11 mouse cellular contexts compared by ENCODE assay signal in genomic region chr4:136213629-136214028, GRCm38 (mm10). TPM values are rescaled to one million over a fixed set of nuclear protein-coding genes. Genes with fewer than 3 reads are reported as not detected.
DNase-seq lines count a peak whose midpoint lies in the region; ATAC-seq and TF ChIP-seq lines count a peak whose summit lies in the region.
"Had no signal": no experiment of that assay in that cellular context is flagged by ENCODE, and none has a peak within 500 bp of the region (broad histone marks: within the 10 kb centered on the region; RNA-seq: fewer than 3 reads in every experiment).

No protein-coding gene starts in this region.

- H3K36me3 ChIP-seq in intestine, postnatal 0 days (ENCODE audit: control insufficient read depth, insufficient read depth): no peaks in the 10 kb centered on the region
- no peaks in the 10 kb centered on the region for H3K36me3 ChIP-seq in liver, embryonic 13.5 days
- no peaks in the 10 kb centered on the region for H3K36me3 ChIP-seq in stomach, postnatal 0 days (ENCODE audit: control insufficient read depth, insufficient read depth, low read length)
- no peaks in the 10 kb centered on the region for H3K36me3 ChIP-seq in hindbrain, embryonic 14.5 days (replicated peaks; ENCODE audit: control insufficient read depth, insufficient read depth)
- H3K36me3 ChIP-seq: embryonic facial prominence, embryonic 15.5 days had no signal

- peaks cover 6% of the 10 kb centered on the region for H3K4me1 ChIP-seq in lung, adult 2 months (ENCODE audit: control insufficient read depth, insufficient read depth, low read length)
- no peaks in the 10 kb centered on the region; the same call in 1 of the 2 replicates for H3K4me1 ChIP-seq in intestine, postnatal 0 days (replicated peaks; ENCODE audit: control insufficient read depth, insufficient read depth, low read length)
- H3K4me1 ChIP-seq in liver, embryonic 13.5 days (replicated peaks): peaks cover 17% of the 10 kb centered on the region
- H3K4me1 ChIP-seq in stomach, postnatal 0 days (replicated peaks; ENCODE audit: control insufficient read depth, insufficient read depth): peaks cover 6% of the 10 kb centered on the region
- H3K4me1 ChIP-seq in hindbrain, embryonic 14.5 days (replicated peaks; ENCODE audit: control insufficient read depth, insufficient read depth, low read length): peaks cover 8% of the 10 kb centered on the region

- H3K27me3 ChIP-seq in intestine, postnatal 0 days (replicated peaks; ENCODE audit: control insufficient read depth, insufficient read depth, low read length): no peaks in the 10 kb centered on the region
- H3K27me3 ChIP-seq in liver, embryonic 13.5 days: peaks cover 42% of the 10 kb centered on the region
- no peaks in the 10 kb centered on the region for H3K27me3 ChIP-seq in stomach, postnatal 0 days (ENCODE audit: control insufficient read depth, insufficient read depth, low read length)
- no peaks in the 10 kb centered on the region for H3K27me3 ChIP-seq in hindbrain, embryonic 14.5 days (ENCODE audit: control insufficient read depth, insufficient read depth, low read length)
- H3K27me3 ChIP-seq: embryonic facial prominence, embryonic 15.5 days had no signal

- peak; percentile 49 to 56 for DNase-seq in lung, adult 18-20 months
- DNase-seq in lung, adult 2 months: no peak
- DNase-seq in liver, embryonic 13.5 days: no peak
- DNase-seq in stomach, postnatal 0 days (ENCODE audit: low spot score): peak; percentile 59
- no peak for DNase-seq in hindbrain, embryonic 14.5 days (ENCODE audit: low spot score)
- DNase-seq: cerebellum, adult 2 months; right cerebral cortex, adult 18-20 months had no signal

- no peaks in the 10 kb centered on the region for H3K9me3 ChIP-seq in intestine, postnatal 0 days (ENCODE audit: control insufficient read depth)
- H3K9me3 ChIP-seq in liver, embryonic 13.5 days (replicated peaks): no peaks in the 10 kb centered on the region
- no peaks in the 10 kb centered on the region for H3K9me3 ChIP-seq in stomach, postnatal 0 days (ENCODE audit: control insufficient read depth, low read length)
- H3K9me3 ChIP-seq in hindbrain, embryonic 14.5 days (ENCODE audit: control insufficient read depth, low read length): no peaks in the 10 kb centered on the region
- H3K9me3 ChIP-seq: embryonic facial prominence, embryonic 15.5 days had no signal

- H3K4me2 ChIP-seq in intestine, postnatal 0 days (replicated peaks; ENCODE audit: low read depth): no peak overlapping the region
- H3K4me2 ChIP-seq in liver, embryonic 13.5 days: no peak overlapping the region
- H3K4me2 ChIP-seq in stomach, postnatal 0 days (replicated peaks; ENCODE audit: low read depth): no peak overlapping the region
- no peak overlapping the region for H3K4me2 ChIP-seq in hindbrain, embryonic 14.5 days (replicated peaks)
- H3K4me2 ChIP-seq: embryonic facial prominence, embryonic 15.5 days had no signal

- WGBS in lung, adult 2 months: 37% methylated on average over 7 of the region's 7 CpGs
- 46% methylated on average over 7 of the region's 7 CpGs for WGBS in intestine, postnatal 0 days
- WGBS in liver, embryonic 13.5 days (ENCODE audit: insufficient replicate concordance): 62% methylated on average over 7 of the region's 7 CpGs
- WGBS in stomach, postnatal 0 days: 55% methylated on average over 7 of the region's 7 CpGs
- WGBS in hindbrain, embryonic 14.5 days: 74% methylated on average over 7 of the region's 7 CpGs

- no peak for TF ChIP-seq POLR2A in lung, adult 2 months (IDR thresholded peaks at IDR 0.05; ENCODE audit: borderline replicate concordance, extremely low read depth, low read depth, low read length)

- TF ChIP-seq EP300 in stomach, postnatal 0 days (optimal IDR thresholded peaks at IDR 0.05): no peak

- 0 out of 2 replicates have a peak, but pooled peaks have one; percentile 20 for ATAC-seq in intestine, postnatal 0 days
- peak; percentile 21; the same call in 1 of the 2 replicates for ATAC-seq in liver, embryonic 13.5 days (ENCODE audit: low read depth)
- ATAC-seq in stomach, postnatal 0 days (ENCODE audit: low FRiP score, low TSS enrichment): no peak
- no peak for ATAC-seq in CD4-positive, CD25-positive, alpha-beta regulatory T cell, adult 4 months
- ATAC-seq in hindbrain, embryonic 14.5 days (ENCODE audit: low FRiP score): no peak

- no peak overlapping the region for H3K9ac ChIP-seq in intestine, postnatal 0 days (ENCODE audit: low read depth, low read length)
- H3K9ac ChIP-seq in liver, embryonic 13.5 days: no peak overlapping the region
- no peak overlapping the region for H3K9ac ChIP-seq in stomach, postnatal 0 days (ENCODE audit: low read length)
- no peak overlapping the region for H3K9ac ChIP-seq in hindbrain, embryonic 14.5 days
- H3K9ac ChIP-seq: embryonic facial prominence, embryonic 15.5 days; liver, embryonic 14.5 days had no signal

- TF ChIP-seq CTCF in lung, adult 2 months (IDR thresholded peaks at IDR 0.05; ENCODE audit: insufficient read depth, low read length): no peak
- no peak for TF ChIP-seq CTCF in intestine, postnatal 0 days (IDR thresholded peaks at IDR 0.05; ENCODE audit: low read depth)
- no peak for TF ChIP-seq CTCF in stomach, postnatal 0 days (IDR thresholded peaks at IDR 0.05; ENCODE audit: low read depth)

- H3K27ac ChIP-seq in intestine, postnatal 0 days (ENCODE audit: low read depth, low read length): no peak overlapping the region
- H3K27ac ChIP-seq in liver, embryonic 13.5 days: peak overlapping the region; percentile 62; the same call in 1 of the 2 replicates
- H3K27ac ChIP-seq in stomach, postnatal 0 days (replicated peaks): no peak overlapping the region
- no peak overlapping the region; the same call in 1 of the 2 replicates for H3K27ac ChIP-seq in hindbrain, embryonic 14.5 days
- H3K27ac ChIP-seq: embryonic facial prominence, embryonic 15.5 days; liver, embryonic 14.5 days had no signal

- H3K4me3 ChIP-seq in lung, adult 2 months (replicated peaks; ENCODE audit: extremely low read depth, low read depth, low read length): no peak overlapping the region
- no peak overlapping the region for H3K4me3 ChIP-seq in intestine, postnatal 0 days (ENCODE audit: low read depth, low read length)
- no peak overlapping the region for H3K4me3 ChIP-seq in liver, embryonic 13.5 days (replicated peaks)
- H3K4me3 ChIP-seq in stomach, postnatal 0 days (ENCODE audit: low read depth, low read length): no peak overlapping the region
- no peak overlapping the region for H3K4me3 ChIP-seq in hindbrain, embryonic 14.5 days (replicated peaks; ENCODE audit: low read length)
- H3K4me3 ChIP-seq: embryonic facial prominence, embryonic 15.5 days had no signal

RNA-seq across cellular contexts. Expression of gene Asap3, which starts 7.5 kb away (rescaled TPM):
- polyA plus RNA-seq in lung, adult 2 months (2012; rRNA removed): 8.7 and 9.3 TPM in 2 replicates
- polyA plus RNA-seq in intestine, postnatal 0 days (2015; fragmentation: Nextera tagmentation; extraction: Ambion mirVana): 0.95 and 1.1 TPM in 2 replicates
- 1.1 and 1.4 TPM in 2 replicates for polyA plus RNA-seq in liver, embryonic 13.5 days (2015; fragmentation: Nextera tagmentation; extraction: Ambion mirVana)
- 1.6 and 1.9 TPM in 2 replicates for polyA plus RNA-seq in stomach, postnatal 0 days (2015; fragmentation: Nextera tagmentation; extraction: Ambion mirVana)
- not detected for polyA plus RNA-seq in CD4-positive, CD25-positive, alpha-beta regulatory T cell, adult 4 months (2017; shearing (Covaris generic))
- 4.9 TPM in 2 replicates for polyA plus RNA-seq in hindbrain, embryonic 14.5 days (2014; fragmentation: Nextera tagmentation; extraction: Ambion mirVana)

RNA-seq across cellular contexts. Expression of gene Tcea3, which starts 33.9 kb away (rescaled TPM):
- 7.0 and 13.3 TPM in 2 replicates for polyA plus RNA-seq in lung, adult 2 months (2012; rRNA removed)
- 23.6 and 25.0 TPM in 2 replicates for polyA plus RNA-seq in intestine, postnatal 0 days (2015; fragmentation: Nextera tagmentation; extraction: Ambion mirVana)
- 12.9 and 13.6 TPM in 2 replicates for polyA plus RNA-seq in liver, embryonic 13.5 days (2015; fragmentation: Nextera tagmentation; extraction: Ambion mirVana)
- 31.1 and 35.0 TPM in 2 replicates for polyA plus RNA-seq in stomach, postnatal 0 days (2015; fragmentation: Nextera tagmentation; extraction: Ambion mirVana)
- 1 to 10 TPM in 1 of 2 experiments, not detected in 1; 1.2 TPM for polyA plus RNA-seq in CD4-positive, CD25-positive, alpha-beta regulatory T cell, adult 4 months (2017; shearing (Covaris generic))
- 1.2 and 2.0 TPM in 2 replicates for polyA plus RNA-seq in hindbrain, embryonic 14.5 days (2014; fragmentation: Nextera tagmentation; extraction: Ambion mirVana)

RNA-seq across cellular contexts. Expression of gene E2f2, which starts 41.4 kb away (rescaled TPM):
- polyA plus RNA-seq in lung, adult 2 months (2012; rRNA removed): 8.9 and 11.2 TPM in 2 replicates
- polyA plus RNA-seq in intestine, postnatal 0 days (2015; fragmentation: Nextera tagmentation; extraction: Ambion mirVana): 4.1 and 4.2 TPM in 2 replicates
- 64.7 and 72.1 TPM in 2 replicates for polyA plus RNA-seq in liver, embryonic 13.5 days (2015; fragmentation: Nextera tagmentation; extraction: Ambion mirVana)
- polyA plus RNA-seq in stomach, postnatal 0 days (2015; fragmentation: Nextera tagmentation; extraction: Ambion mirVana): 0.91 and 1.5 TPM in 2 replicates
- 10 to 100 TPM; 14.5 to 29.6 TPM for polyA plus RNA-seq in CD4-positive, CD25-positive, alpha-beta regulatory T cell, adult 4 months (2017; shearing (Covaris generic))
- 1.2 and 1.3 TPM in 2 replicates for polyA plus RNA-seq in hindbrain, embryonic 14.5 days (2014; fragmentation: Nextera tagmentation; extraction: Ambion mirVana)

Comparison
In these comparisons a context has a peak if more than half of its experiments do, and no peak if none do; other contexts are left out.
1. DNase-seq: peak in lung, adult 18-20 months (2 of 2) and stomach, postnatal 0 days (single experiment); none in lung, adult 2 months (single experiment), liver, embryonic 13.5 days (single experiment) and hindbrain, embryonic 14.5 days (single experiment).
2. ATAC-seq: peak in intestine, postnatal 0 days (single experiment) and liver, embryonic 13.5 days (single experiment); none in stomach, postnatal 0 days (single experiment), CD4-positive, CD25-positive, alpha-beta regulatory T cell, adult 4 months (single experiment) and hindbrain, embryonic 14.5 days (single experiment).